Mouse (Mus musculus) T-cell, adult 2 months (primary cell): ENCODE data around the gene Nr2f1.
"Not testable (repeated sequence)": the region's sequence is repeated elsewhere in the genome, so short reads cannot be mapped to it uniquely, and the experiment has no call there.

Experiments
- DNase-seq: peaks from one replicate; pipeline ENCODE4 v3.0.0; 2022; ENCODE audit warnings: low spot score

The Nr2f1 gene

GRCm38 (mm10) chr13:78199642-78200160 is at the start of gene Nr2f1:
Gene Nr2f1, minus strand, starts transcription at chr13:78199757.
- no peak for DNase-seq

DNA sequence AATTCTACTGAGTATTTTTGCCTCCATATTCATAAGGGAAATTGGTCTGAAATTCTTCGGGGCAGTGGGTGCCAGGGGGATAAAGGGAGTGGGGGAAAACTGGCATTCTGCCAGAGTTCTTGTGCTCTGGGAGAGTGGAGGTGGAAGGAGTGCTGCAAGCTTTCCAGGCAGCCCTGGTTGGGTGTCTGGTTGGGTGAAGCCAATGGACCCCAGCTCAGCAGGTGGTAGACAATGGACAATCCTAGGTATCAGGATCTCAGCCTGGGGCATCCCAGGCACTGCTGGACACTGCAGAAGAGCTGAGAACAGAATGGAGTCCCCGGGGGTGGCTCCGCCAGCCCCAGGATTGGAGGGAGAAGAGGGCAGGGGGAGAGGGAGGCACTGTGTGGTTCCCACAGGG is 22.1 kb upstream of the Nr2f1 start:
- DNase-seq: no peak

- not testable (repeated sequence) for DNase-seq
These were observed 20.7 kb upstream of the Nr2f1 start for GRCm38 (mm10) chr13:78220238-78220637.

GRCm38 (mm10) chr13:78215223-78215622 is 15.7 kb upstream of the Nr2f1 start:
- DNase-seq: no peak

DNA sequence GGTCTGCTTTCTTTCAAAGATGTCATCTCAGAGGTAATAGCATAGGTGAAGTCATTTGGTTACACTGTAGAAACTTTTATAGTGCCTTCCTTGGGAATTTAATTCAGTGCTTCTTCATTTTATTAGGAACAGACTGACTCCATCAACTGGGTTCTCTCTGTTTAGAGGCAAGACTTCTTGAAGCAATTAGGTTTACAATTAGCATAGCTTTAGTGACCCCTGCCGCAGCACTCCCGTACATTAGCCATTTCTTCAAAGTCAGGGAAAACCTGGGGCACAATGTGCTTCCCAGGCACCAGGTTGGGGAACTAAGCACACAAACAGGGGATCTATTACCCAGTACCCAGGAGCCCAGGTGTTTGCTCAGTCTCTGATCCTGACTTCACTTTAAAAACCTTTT is 13.6 kb upstream of the Nr2f1 start:
- no peak for DNase-seq

DNA sequence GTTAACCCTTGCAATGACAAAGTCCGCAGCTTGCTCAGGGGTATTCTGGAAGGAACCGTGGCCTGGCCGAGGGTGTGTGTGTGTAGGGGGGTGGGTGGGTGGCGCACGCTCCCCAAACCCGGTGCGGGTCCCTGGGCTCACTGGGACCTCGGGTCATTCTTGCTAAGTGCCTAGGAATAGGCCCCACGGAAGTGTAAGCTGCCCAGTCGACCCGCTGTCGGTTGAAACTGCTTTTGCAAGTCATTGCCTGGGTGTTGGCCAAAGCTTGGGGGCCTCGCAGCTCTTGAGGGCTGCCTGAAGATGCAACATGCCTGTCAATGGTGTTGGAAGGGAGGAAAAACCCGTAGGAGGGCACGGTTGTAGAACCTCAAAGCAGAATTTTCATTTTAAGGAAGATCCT is 12.6 kb upstream of the Nr2f1 start:
- no peak for DNase-seq

- no peak for DNase-seq
These were observed 11.9 kb upstream of the Nr2f1 start for GRCm38 (mm10) chr13:78211231-78212010.

DNA sequence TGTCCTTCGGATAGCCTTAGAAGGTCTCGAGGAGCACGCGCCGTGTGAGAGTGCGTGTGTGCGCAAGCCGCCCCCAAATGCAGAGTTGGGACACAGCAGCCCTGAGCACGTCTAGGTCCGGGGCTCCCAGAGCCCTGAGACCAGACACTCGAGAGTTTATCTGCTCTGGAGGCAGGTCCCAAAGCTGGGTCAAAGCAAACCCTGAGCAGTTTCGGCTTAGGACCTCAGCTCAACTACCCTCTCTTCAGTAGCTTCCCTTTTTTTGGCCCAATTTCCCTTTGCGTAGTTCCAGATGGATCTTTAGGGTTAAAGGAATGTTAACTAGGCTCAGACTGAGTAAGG is 11.2 kb upstream of the Nr2f1 start:
- no peak for DNase-seq

GRCm38 (mm10) chr13:78210029-78210747 is 10.6 kb upstream of the Nr2f1 start:
- no peak for DNase-seq

GRCm38 (mm10) chr13:78209611-78210028 is 10.1 kb upstream of the Nr2f1 start:
- no peak for DNase-seq

DNA sequence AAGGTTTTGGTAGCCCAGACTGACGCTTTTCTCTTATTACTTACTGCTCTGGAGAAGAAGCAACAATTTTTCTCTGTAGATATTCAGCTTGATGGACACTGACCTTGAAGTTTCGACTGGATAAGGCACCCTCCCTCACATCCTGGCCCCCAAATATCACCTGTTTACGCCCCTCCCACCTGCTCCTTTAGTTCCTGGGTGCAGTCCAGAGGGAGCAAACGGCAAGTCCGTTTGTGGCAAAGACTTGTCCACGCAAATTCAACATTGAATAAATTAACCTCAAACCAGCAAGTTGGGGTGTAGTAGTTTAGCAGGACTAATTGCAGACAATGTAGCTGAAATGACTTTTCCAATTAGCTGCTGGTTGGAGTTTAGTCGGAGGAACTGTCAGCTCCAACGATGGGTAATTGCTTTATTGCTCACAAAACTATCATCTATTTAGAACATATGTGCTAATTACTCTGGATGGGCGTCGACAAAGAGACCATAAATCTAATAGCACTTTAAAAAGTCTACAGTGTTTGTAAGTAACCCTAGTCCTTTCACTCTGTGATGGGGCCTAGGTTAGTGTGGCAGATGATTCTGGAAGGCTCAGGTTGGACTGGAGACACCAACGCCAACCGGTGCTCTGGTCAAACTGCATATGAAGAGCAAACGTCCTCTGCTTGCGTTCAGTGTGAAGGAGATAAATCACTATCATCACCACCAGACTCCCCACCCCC is 9.3 kb upstream of the Nr2f1 start:
- DNase-seq: no peak

DNA sequence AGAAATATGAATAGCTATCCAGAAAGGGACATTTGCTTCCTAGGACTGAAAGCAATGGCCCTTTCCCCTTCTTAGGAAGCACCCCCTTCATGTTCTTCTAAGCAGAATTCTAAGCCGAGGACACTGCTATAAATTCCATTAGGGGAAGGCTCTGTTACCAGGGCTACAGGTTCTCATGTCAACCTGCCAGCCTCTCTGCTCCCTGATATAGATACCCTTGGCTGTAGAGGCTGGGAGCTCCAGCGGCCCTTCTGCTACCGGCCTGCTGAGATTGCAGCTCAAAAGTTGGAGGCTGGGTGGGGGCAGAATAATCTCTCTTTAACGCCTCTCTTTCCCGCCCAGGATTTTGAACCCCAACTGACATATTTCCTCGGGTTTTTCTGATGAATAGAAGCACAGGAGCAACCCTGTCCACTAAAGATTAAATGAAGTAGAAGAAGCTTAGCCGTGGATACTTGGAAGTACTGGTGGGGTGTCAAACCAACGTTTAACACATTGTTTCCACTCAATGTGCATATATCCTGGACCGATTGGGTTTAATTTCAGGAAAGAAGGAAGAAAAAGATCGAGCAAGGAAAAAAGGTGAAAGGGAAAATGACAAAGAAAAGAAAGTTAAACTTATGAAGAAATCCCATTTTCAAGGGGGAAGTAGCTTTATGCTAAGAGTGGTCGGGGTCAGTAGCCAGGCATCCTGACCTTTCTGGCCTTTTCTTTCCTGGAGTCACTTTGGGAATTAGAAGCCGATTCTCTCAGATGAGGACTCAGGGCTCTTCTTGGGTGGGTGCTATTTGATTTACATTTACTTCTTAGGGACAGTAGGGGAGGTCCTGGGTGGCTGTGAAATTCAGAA is 8.5 kb upstream of the Nr2f1 start:
- DNase-seq: no peak

DNA sequence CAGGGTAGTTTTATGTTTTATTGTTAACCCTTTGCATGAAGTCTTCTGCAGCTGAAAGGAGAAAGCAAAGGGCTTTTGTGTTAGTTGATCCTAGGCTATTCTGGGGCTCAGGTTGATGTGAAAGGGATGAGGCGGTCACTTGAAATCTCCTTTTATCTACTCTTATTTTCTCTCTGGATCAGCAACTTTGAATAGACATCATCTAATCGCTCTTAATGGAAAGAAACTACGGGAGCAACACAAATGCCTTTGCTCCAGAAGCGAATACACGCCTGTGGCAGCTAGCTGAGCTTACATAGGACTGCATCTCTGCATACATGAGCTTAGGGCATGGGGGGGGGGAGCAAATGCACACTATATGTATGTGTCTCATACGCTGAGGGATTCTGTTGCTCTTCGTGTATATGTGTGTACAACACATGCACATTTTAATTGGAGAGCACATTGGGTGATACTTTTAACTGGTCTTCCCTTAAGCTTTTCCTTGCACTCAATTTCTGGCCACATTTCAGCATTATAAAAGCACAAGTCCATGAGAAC is 7.4 kb upstream of the Nr2f1 start:
- no peak for DNase-seq

- DNase-seq: no peak
These were observed 5.9 kb upstream of the Nr2f1 start for GRCm38 (mm10) chr13:78205426-78205825.

DNA sequence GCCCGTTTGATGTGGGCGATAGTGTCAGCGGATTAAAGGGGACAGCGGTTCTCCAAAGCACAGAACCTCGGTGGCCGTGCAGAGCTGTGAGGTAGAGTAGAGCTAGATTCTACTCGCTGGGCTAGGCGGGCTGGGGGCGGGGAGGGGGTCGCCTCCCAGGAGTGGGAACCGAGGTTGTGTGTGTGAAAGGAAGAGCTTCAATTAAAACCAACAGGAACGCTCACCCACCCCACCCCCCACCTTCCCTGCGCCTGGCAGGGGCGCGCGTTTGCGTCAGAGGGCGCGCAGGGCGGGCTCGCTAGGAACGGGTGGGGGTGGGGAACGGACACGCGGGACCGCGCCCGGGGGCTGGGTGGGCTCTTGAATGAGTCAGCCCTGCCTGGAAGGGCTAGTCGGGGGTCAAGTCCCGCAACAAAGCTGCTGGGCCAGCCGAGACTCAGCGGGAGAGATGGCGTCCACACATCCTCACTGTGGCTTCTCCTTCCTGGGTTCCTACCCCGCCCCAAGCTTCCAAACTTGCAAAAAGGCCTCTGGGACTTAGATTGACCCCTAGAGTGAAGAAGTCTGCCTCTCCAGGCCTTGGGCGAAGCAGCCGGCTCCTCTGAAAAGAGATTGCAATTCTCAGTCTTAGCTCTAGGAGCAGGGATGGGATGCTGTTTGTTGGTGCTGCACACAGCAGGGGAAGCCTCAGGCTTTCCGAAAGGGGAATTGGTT is 3.9 kb upstream of the Nr2f1 start:
- no peak for DNase-seq

GRCm38 (mm10) chr13:78202574-78203347 is 3.2 kb upstream of the Nr2f1 start:
- no peak for DNase-seq

GRCm38 (mm10) chr13:78201871-78202565 is 2.5 kb upstream of the Nr2f1 start:
- no peak for DNase-seq

DNA sequence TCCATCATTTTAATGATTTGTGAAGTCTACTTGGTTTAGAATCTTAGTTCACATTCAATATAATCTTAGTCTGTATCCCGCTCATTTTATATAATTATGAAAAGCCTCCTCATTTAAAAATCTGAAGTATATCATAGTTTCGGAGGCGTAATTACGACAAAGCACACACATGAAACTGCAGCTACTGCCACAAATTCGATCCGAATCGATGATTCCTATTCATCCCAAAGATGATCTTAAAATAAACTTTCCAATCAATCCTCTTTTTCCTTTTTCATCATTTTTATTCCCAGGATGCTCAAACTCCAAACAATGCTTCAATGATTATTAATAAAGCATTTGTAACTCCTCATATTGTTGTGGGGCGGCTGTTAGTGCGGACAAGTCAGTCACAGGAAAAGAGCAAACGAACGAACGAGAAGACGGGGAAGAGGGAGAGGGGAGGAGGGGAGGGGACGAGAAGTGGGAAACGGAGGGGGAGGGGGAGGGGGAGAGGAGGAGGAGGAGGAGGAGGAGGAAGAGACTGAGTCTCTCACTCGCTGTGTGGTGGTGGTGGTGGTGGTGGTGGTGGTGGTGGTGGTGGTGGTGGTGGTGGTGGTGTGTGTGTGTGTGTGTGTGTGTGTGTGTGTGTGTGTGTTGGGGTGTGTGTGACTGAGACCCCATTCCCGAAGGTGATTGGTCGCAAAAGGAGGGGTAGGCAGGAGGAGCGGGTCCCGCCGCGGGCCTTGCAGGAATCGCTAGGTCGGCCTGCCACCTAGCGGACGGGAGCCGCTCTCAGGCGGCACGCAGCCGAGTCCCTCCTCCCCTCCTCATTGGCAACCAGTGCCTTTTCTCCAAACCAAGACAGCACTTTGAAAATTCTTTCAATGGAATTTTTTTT is 1.7 kb upstream of the Nr2f1 start:
- no peak for DNase-seq
